In the genomic region with DNA sequence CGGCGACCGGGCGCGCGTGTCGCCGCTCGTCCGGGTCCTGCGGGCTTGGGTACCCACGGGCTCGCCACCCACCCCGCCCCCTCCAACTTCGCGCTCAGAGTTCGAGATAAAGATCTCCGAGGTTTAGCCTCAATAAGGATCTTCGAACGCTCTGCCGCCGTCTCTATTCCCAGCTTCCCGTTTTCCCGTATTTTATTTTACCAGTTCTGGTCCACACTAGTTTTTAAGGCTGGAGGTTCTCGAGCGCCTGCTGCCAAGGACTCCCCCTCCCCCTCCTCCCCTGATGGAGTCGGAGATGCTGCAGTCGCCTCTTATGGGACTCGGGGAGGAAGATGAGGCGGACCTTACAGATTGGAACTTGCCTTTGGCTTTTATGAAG, we compare ENCODE assay signal across 8 mouse cellular contexts. TPM values are rescaled to one million over a fixed set of nuclear protein-coding genes. Genes with fewer than 3 reads are reported as not detected.
A peak's percentile ranks its signal among the peaks of the same experiment; 100 is the strongest.
DNase-seq lines count a peak whose midpoint lies in the region; ATAC-seq and TF ChIP-seq lines count a peak whose summit lies in the region.

No protein-coding gene starts in this region.

- H3K27me3 ChIP-seq in heart, embryonic 15.5 days, result no peaks in the 10 kb centered on the region
- no peaks in the 10 kb centered on the region for H3K27me3 ChIP-seq in ES-Bruce4 (ENCODE audit: control insufficient read depth, insufficient read depth, low read length, poor library complexity, severe bottlenecking)
- H3K27me3 ChIP-seq in intestine, postnatal 0 days (replicated peaks; ENCODE audit: control insufficient read depth, insufficient read depth, low read length), result no peaks in the 10 kb centered on the region
- no peaks in the 10 kb centered on the region for H3K27me3 ChIP-seq in neural tube, embryonic 12.5 days (replicated peaks)

- H3K36me3 ChIP-seq in heart, embryonic 15.5 days, result peaks cover 9% of the 10 kb centered on the region; the same call in 1 of the 2 replicates
- no peaks in the 10 kb centered on the region; the same call in 1 of the 2 replicates for H3K36me3 ChIP-seq in ES-Bruce4 (ENCODE audit: control insufficient read depth, insufficient read depth, low read length, poor library complexity, severe bottlenecking)
- peaks cover under 1% of the 10 kb centered on the region; the same call in 1 of the 2 replicates for H3K36me3 ChIP-seq in intestine, postnatal 0 days (ENCODE audit: control insufficient read depth, insufficient read depth)
- peaks cover 6% of the 10 kb centered on the region; the same call in 1 of the 2 replicates for H3K36me3 ChIP-seq in neural tube, embryonic 12.5 days

- under 1% methylated on average over 30 of the region's 30 CpGs for WGBS in heart, embryonic 15.5 days
- under 1% methylated on average over 30 of the region's 30 CpGs for WGBS in intestine, postnatal 0 days
- WGBS in neural tube, embryonic 12.5 days, result under 1% methylated on average over 30 of the region's 30 CpGs

- TF ChIP-seq CTCF in ES-Bruce4 (IDR thresholded peaks at IDR 0.05; ENCODE audit: low read depth, low read length), result no peak
- TF ChIP-seq CTCF in cortical plate, adult 2 months (IDR thresholded peaks at IDR 0.05; ENCODE audit: extremely low read depth, insufficient read depth, low read length), result no peak
- no peak for TF ChIP-seq CTCF in intestine, postnatal 0 days (IDR thresholded peaks at IDR 0.05; ENCODE audit: low read depth)

- no peak for ATAC-seq in heart, embryonic 15.5 days (replicated peaks; ENCODE audit: insufficient number of reproducible peaks, insufficient read depth, low FRiP score, low read depth)
- ATAC-seq in intestine, postnatal 0 days, result no peak
- ATAC-seq in neural tube, embryonic 12.5 days (ENCODE audit: low FRiP score, low read depth), result no peak
- ATAC-seq in erythroid progenitor cell, adult 5-6 weeks (replicated peaks; ENCODE audit: low FRiP score, poor library complexity, severe bottlenecking), result no peak

- H3K4me3 ChIP-seq in heart, embryonic 15.5 days, result peak overlapping the region; percentile 97
- H3K4me3 ChIP-seq in ES-Bruce4 (ENCODE audit: low read depth, low read length), result peak overlapping the region; percentile 91
- peak overlapping the region; percentile 62 for H3K4me3 ChIP-seq in cortical plate, adult 2 months (ENCODE audit: insufficient read depth, low read length)
- H3K4me3 ChIP-seq in intestine, postnatal 0 days (ENCODE audit: low read depth, low read length), result peak overlapping the region; percentile 99
- H3K4me3 ChIP-seq in neural tube, embryonic 12.5 days, result peak overlapping the region; percentile 100

- H3K9me3 ChIP-seq in heart, embryonic 15.5 days (replicated peaks), result no peaks in the 10 kb centered on the region
- no peaks in the 10 kb centered on the region for H3K9me3 ChIP-seq in ES-Bruce4 (replicated peaks; ENCODE audit: control insufficient read depth, insufficient read depth, low read length, poor library complexity, severe bottlenecking)
- H3K9me3 ChIP-seq in intestine, postnatal 0 days (ENCODE audit: control insufficient read depth), result no peaks in the 10 kb centered on the region
- no peaks in the 10 kb centered on the region for H3K9me3 ChIP-seq in neural tube, embryonic 12.5 days

- TF ChIP-seq POLR2A in ES-Bruce4 (IDR thresholded peaks at IDR 0.05; ENCODE audit: insufficient read depth, low read length), result no peak
- TF ChIP-seq POLR2A in cortical plate, adult 2 months (IDR thresholded peaks at IDR 0.05; ENCODE audit: extremely low read depth, insufficient read depth, low read length), result no peak

- H3K4me2 ChIP-seq in heart, embryonic 15.5 days, result peak overlapping the region; percentile 79
- H3K4me2 ChIP-seq in intestine, postnatal 0 days (replicated peaks; ENCODE audit: low read depth), result peak overlapping the region; percentile 85
- peak overlapping the region; percentile 89 for H3K4me2 ChIP-seq in neural tube, embryonic 12.5 days (replicated peaks)

- peak overlapping the region; percentile 99 for H3K9ac ChIP-seq in heart, embryonic 15.5 days
- peak overlapping the region; percentile 87 for H3K9ac ChIP-seq in ES-Bruce4 (ENCODE audit: low read depth, poor library complexity, severe bottlenecking)
- peak overlapping the region; percentile 98 for H3K9ac ChIP-seq in intestine, postnatal 0 days (ENCODE audit: low read depth, low read length)
- H3K9ac ChIP-seq in neural tube, embryonic 12.5 days, result peak overlapping the region; percentile 97

- peaks cover 12% of the 10 kb centered on the region for H3K4me1 ChIP-seq in heart, embryonic 15.5 days (replicated peaks)
- H3K4me1 ChIP-seq in ES-Bruce4 (ENCODE audit: control insufficient read depth, insufficient read depth, low read length), result no peaks in the 10 kb centered on the region
- H3K4me1 ChIP-seq in cortical plate, adult 2 months (ENCODE audit: control insufficient read depth, insufficient read depth, low read length), result peaks cover 5% of the 10 kb centered on the region; the same call in 1 of the 2 replicates
- peaks cover 8% of the 10 kb centered on the region; the same call in 1 of the 2 replicates for H3K4me1 ChIP-seq in intestine, postnatal 0 days (replicated peaks; ENCODE audit: control insufficient read depth, insufficient read depth, low read length)
- H3K4me1 ChIP-seq in neural tube, embryonic 12.5 days, result peaks cover 11% of the 10 kb centered on the region

- DNase-seq in heart, adult 11 months, result no peak
- no peak for DNase-seq in spleen, postnatal 14 days (ENCODE audit: low spot score in 2 of 2)

- peak overlapping the region; percentile 91 for H3K27ac ChIP-seq in heart, embryonic 15.5 days
- no peak overlapping the region for H3K27ac ChIP-seq in ES-Bruce4 (ENCODE audit: insufficient read depth, low read length)
- H3K27ac ChIP-seq in cortical plate, adult 2 months (ENCODE audit: insufficient read depth, low read length), result no peak overlapping the region
- H3K27ac ChIP-seq in intestine, postnatal 0 days (ENCODE audit: low read depth, low read length), result peak overlapping the region; percentile 86
- H3K27ac ChIP-seq in neural tube, embryonic 12.5 days, result peak overlapping the region; percentile 78

- TF ChIP-seq EP300 in ES-Bruce4 (IDR thresholded peaks at IDR 0.05; ENCODE audit: insufficient read depth, low read depth, low read length), result no peak

RNA-seq across cellular contexts. Expression of gene Rptor, which starts 0.8 kb away (rescaled TPM):
- polyA plus RNA-seq in heart, embryonic 15.5 days (2015; fragmentation: Nextera tagmentation; extraction: Ambion mirVana), result 6.4 and 10.2 TPM in 2 replicates
- polyA plus RNA-seq in ES-Bruce4 (2011; ENCODE audit: insufficient read depth, insufficient read length, low read depth, missing spikeins), result 41.5 and 47.1 TPM in 2 replicates
- polyA plus RNA-seq in cortical plate, adult 2 months (2012; rRNA removed), result 35.2 and 36.0 TPM in 2 replicates
- polyA plus RNA-seq in intestine, postnatal 0 days (2015; fragmentation: Nextera tagmentation; extraction: Ambion mirVana), result 5.1 and 5.7 TPM in 2 replicates
- polyA plus RNA-seq in neural tube, embryonic 12.5 days (2016; fragmentation: Nextera tagmentation; extraction: Ambion mirVana), result 17.8 and 19.0 TPM in 2 replicates
- 6.7 and 10.1 TPM in 2 replicates for total RNA-seq in erythroid progenitor cell, adult 5-6 weeks (2015; ENCODE audit: low replicate concordance)
- total RNA-seq in erythroid progenitor cell, adult 5-6 weeks (2017; ENCODE audit: low replicate concordance), result 10.1 and 11.2 TPM in 2 replicates

RNA-seq across cellular contexts. Expression of gene Nptx1, which starts 56.0 kb away (rescaled TPM):
- polyA plus RNA-seq in heart, embryonic 15.5 days (2015; fragmentation: Nextera tagmentation; extraction: Ambion mirVana), result 0.79 and 1.1 TPM in 2 replicates
- polyA plus RNA-seq in ES-Bruce4 (2011; ENCODE audit: insufficient read depth, insufficient read length, low read depth, missing spikeins), result 0.21 TPM in 1 of 2 replicates, not detected in the other
- polyA plus RNA-seq in cortical plate, adult 2 months (2012; rRNA removed), result 118 and 134 TPM in 2 replicates
- 0.26 and 0.37 TPM in 2 replicates for polyA plus RNA-seq in intestine, postnatal 0 days (2015; fragmentation: Nextera tagmentation; extraction: Ambion mirVana)
- 14.8 and 16.1 TPM in 2 replicates for polyA plus RNA-seq in neural tube, embryonic 12.5 days (2016; fragmentation: Nextera tagmentation; extraction: Ambion mirVana)
- not detected in 2 replicates for total RNA-seq in erythroid progenitor cell, adult 5-6 weeks (2015; ENCODE audit: low replicate concordance)
- total RNA-seq in erythroid progenitor cell, adult 5-6 weeks (2017; ENCODE audit: low replicate concordance), result not detected in 2 replicates

Comparison
In these comparisons a context has a peak if more than half of its experiments do, and no peak if none do; other contexts are left out.
1. H3K27ac ChIP-seq: peak in heart, embryonic 15.5 days (single experiment), intestine, postnatal 0 days (single experiment) and neural tube, embryonic 12.5 days (single experiment); none in ES-Bruce4 (single experiment) and cortical plate, adult 2 months (single experiment).
2. Peak in every context shown above with its lines, with median percentiles within 50 percentile points of each other: H3K4me2 ChIP-seq, H3K4me3 ChIP-seq and H3K9ac ChIP-seq.